Mouse (Mus musculus): ENCODE measurements at regions not wholly inside any gene's neighbourhood (a gene's known extent, or its start where the extent isn't known, plus 50 kb on each side); places are given as distances from the start of the nearest gene placed in this dataset.
A peak's percentile ranks its signal among the peaks of the same experiment; 100 is the strongest.

DNA sequence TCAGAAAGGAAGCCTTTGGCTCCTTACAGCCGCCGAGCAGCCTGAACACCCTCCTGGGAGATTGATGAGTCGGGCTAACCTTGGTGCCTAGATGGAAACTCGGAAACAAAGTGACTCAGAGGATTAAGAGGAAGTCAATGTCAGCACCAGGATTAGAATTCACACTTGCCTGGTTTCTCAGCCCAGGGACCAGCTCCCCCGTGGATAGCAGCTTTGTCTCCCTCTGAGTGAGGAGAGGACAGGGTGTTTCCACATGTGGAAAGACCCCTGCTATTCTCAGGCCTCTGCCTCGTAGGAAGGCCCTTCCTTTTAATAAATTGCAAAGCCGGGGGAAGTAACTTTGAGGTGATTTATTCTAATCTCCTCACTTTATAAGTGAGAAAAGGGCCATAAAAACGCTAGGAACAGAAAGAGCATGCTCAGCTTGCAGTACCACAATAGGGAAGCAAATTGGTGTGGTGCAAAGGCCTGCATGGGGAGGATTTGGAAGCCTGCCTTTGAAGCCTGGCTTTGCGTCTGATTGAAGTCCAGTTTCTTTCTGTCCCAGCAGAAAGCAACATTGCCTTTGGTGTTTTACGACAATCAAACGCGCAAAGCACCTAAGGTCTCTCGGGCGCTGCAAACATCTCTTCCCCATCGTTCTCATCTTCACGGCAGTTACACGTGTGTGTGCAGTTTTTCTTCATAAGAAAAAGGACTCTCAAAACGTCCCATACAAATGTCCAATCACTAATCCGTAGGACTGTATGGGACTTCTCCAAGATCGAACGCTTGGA, 242.8 kb downstream of the Ndfip2 start:
- no peak for DNase-seq (ENCODE audit: low spot score in 2 of 2)

DNA sequence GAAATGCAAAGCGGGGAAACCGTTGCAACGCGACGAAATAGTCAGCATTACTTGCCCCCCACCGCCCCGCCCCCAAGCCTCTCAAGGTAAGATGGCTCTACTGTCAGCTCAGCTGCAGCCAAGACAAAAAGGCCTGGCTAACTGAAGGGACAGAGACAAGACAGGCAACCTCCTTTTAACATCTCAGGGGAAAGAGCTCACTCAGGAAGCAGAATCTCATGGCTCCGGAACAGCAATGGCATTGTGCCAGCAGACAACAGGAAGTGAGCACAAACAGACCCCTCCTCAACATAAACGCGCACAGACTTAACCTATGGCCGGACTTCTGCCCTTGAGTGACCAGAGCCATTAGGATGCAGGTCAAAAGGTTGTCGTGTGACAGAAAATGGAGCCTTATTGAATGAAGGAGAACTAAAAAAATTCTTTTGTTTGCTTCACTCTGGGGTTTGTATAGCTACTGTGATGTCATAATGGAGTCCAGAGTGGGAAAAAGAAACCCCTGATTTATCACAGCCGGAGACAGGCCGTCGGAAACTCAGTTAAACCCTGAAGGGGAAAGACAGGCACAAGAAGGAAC, 241.0 kb downstream of the Ndfip2 start:
- DNase-seq (ENCODE audit: low spot score in 2 of 2): peak; percentile 39 to 67

DNA sequence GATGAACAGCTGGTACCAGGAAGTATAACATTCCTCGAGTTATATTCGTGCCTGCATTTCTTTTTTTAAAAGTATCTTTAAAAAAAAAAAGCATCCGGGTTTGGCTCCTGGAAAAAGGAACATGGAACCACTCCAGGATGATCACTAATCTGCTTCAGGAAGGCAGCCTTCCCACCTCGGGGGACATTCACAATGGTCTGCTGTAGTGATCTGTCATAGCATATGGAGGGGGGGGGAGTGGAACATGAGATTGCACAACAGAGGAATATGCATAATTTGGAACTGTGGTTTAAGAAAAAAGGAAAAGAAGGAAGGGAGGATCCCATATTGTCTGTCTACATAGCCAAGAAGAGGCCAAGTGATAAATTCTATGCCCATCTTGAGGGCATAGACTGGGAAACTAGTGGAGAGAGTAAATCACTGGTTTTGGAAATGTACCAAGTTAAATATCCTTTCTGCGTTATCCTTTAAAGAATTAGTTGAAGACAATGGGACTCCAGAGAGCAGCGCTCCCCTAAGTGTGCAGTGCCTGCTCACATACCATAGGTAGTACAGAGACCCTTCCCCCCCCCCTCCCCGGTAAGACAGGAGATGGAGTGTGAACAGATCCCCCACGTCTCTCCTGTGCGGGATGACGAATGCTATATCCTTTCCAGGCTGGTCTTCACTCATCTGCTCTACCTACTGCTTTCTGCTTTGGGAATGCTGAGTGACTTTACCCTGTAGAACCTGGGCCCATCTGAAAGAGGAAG, 240.0 kb downstream of the Ndfip2 start:
- DNase-seq (ENCODE audit: low spot score in 2 of 2): no peak

DNA sequence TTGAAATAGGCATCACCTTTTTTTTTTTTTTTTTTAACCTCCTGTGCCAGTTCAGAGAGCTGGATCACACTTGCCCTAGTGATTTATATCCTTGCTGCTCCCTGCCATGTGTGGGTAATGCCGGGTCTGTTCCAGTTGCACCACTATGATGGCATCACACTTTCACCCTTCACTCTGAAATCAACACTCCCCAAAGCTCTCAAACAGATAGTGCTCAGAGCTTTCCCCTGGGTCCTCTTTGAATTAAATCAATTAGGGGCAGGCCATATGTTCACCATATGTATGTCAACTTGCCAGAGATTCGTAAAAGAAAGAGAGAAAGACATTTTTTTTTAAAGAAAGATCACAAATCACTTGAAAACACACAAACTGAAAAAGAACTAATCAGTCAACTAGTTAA, 236.8 kb downstream of the Ndfip2 start:
- DNase-seq (ENCODE audit: low spot score in 2 of 2): no peak

DNA sequence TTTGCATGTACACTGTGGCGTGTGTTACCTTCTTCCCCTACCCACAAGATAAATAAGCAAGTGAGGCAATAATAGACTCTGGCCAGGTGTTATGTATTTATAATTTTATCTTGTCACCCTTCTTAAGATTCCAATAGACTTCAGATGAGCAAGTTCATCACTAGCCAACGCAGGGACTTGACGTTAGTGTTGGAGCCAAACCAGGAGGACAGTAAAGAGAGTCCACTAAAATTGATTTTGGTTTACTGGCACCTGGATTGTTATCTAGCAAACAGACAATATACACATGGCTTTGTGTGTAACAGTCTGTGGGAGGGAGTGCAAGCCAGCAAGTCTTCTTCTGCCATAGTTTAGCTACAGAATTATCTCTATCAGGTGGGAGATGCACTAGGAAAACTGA, 236.0 kb downstream of the Ndfip2 start:
- no peak for DNase-seq (ENCODE audit: low spot score in 2 of 2)

DNA sequence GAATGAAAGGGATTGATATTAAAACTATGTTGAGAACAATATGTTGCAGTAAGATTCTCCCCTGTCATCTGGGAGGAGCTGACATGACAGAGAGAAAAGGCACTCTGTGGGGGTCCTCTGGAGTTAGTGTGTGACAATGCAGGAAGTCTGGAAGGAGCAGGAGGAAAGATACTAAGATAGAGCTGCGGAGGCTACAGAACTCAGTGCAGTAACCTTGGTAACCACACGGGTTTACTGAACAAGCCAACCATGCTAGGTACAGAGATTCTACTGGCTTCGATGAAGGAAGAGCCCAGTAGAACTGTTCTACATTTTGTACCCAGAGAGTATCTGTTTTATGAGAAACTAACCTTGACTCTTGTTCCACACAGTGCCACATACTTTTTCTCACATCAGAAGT, 231.8 kb downstream of the Ndfip2 start:
- no peak for DNase-seq (ENCODE audit: low spot score in 2 of 2)

DNA sequence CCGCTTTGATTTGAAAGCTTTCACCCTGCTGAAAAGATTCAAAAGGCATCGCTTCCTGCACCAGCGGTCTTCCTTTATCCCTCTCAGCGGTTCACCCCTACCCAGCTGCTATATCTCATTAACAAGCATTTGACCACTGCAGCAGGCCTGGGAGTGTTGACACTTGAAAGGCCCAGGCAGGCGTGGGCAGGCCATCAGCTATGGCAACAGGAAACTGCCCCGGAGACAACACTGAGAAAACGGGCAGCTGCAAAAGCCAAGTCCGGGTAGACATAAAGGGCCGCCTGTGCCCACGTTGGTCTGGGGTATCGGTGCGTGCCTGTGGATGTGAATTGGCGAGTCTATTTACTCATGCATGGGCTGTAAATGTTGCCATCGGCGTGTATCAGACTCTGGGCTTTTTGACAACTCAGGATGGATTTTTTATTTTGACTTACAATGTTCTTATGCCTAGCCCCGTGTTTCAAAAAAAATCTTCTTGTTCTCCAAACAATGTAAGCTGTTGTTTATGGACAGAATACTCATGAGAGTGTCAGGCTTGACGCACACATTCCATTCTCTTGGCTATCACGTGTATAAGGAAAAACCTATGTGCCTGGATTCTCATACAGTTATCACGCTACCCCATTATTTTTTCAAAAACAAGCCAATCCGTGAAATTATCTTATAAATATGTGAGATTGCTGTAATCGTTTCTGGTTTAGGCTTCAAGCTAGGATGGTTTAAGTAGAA, 225.1 kb downstream of the Ndfip2 start:
- DNase-seq (ENCODE audit: low spot score in 2 of 2): no peak

DNA sequence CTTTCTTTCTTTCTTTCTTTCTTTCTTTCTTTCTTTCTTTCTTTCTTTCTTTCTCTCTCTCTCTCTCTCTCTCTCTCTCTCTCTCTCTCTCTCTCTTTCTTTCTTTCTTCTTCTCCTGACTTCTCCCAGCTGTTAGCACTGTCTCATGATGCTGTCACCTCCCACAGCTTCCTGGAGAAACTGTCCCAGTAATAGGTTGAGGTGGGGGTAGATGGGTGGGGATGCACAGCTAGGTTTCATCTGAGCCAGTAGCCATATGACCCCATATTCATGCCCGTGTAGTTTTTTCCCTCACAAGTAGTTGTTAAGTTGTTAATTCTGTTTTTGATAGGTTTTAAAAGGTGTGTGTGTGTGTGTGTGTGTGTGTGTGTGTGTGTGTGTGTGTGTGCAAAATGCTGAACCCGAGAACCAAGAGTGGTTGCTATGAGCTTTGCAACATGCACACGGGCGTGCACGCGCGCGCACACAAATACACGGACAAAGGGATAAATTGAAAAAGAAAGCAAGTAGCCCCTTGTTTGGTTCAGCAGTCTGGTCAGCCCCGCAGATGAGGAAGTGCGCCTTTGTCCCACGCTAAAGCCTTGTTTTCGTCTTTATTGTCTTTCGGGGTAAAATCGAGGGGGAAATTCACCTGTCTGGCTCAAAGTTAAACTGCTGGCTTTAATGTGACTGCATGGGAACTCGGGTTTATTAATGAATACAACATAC, 224.4 kb downstream of the Ndfip2 start:
- DNase-seq (ENCODE audit: low spot score in 2 of 2): no peak

DNA sequence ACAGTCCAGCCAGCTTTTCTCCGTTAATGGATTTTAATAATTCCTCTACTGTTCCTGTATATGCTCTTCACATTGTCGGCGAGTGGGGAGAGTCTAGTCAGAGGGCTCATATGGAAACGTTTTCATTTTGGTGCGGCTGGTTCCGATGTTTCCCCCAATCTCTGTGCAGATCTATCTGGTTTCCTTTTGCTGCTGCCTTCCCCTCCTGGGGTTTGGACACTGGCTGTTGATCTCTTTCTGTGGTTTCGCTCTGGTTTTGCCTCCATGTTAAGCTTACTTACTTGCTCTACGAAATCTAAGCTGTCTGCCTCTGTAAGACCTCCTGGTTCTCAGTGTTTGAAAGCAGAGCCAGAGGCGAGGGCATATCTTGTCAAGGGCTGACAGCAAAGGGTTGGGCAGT, 221.7 kb downstream of the Ndfip2 start:
- no peak for DNase-seq (ENCODE audit: low spot score in 2 of 2)

DNA sequence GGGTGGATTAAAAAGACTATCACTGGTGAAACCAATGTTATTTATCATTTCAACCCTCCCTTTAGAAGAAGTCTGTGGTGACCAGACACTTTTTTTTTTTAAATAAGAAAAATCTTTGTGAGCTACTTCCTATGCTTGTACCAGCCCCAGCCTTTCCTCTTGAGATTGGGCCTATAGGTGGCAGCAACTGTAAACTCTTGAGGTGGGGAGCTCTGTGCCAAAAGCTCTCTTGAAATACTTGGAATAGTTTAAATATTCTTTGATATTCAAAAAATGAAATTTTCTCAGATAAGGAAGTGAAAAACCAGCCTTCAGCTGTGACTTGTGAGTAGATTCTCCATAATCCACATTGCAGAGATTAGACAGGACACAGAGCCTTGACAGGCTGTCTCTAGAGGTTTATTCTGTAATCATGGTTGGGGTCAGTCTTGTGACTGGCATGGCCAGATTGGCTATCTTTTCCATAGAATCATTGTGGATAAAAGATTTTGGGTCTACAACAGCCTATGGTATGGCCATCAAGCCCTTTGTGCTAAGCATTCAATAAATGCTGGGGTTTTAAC, 216.7 kb downstream of the Ndfip2 start:
- peak in 1 of 2 experiments; percentile 46 for DNase-seq (ENCODE audit: low spot score in 2 of 2)

DNA sequence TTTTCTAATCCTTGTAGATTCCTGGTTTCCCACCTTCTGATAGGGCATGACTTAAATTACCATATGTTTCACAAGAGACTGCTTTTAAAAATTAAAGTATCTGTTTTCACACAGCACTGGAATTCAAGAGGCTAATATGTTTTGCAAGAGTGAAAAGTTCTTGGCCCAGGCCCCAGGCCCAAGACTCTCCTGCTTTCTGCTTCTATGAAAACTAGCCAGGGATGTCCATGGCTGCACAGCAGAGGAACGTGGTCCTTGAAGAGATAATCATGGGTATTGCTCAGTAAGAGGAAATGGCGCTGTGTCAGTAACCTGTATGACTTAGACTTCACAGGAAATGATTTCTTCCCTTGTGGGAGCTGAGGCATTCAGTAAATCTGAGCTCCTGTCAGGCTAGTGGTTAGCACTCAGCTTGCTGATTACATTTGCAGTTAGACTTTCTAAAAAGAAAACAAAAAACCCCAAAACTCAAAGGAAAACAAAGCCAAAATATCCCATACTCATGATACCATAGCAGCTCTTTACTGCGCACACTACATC, 190.6 kb downstream of the Ndfip2 start:
- no peak for DNase-seq (ENCODE audit: low spot score in 2 of 2)

DNA sequence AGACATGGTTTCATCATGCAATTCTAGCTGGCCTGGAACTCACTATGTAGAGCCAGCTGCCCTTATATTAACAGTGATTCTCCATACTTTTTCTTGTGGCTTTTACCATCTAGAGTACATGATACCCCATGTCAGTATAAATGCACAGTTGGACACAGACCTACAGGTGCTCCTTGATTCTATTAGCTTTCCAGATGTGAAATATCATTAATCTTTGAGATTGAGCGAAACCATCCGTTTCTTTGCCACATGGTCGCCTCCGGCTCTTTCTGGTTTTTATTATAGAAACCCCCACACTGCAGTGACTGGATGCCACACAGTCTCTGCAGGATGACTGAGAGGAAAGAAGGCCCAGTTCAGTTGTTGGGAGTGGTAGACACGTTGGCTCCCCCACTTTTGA, 188.7 kb downstream of the Ndfip2 start:
- DNase-seq (ENCODE audit: low spot score in 2 of 2): no peak

DNA sequence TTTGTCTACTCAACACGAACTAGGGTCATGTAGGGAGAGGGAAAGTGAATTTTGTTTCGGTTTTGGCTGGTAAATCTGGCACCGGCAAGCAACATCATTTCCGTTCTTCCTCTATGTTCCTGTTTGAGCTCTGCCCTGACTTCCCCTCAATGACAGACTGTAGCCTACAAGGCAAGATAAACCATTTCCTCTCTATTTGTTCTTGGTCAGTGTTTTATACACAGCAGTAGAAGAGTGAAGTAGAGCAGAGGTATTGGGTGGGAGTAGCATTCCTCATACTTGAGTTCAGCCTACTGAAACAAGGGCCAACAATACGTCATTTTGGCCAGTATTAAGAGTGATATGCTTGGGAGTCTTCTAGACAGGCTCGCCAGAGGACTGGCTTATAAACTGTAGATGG, 177.0 kb downstream of the Ndfip2 start:
- DNase-seq (ENCODE audit: low spot score in 2 of 2): no peak

DNA sequence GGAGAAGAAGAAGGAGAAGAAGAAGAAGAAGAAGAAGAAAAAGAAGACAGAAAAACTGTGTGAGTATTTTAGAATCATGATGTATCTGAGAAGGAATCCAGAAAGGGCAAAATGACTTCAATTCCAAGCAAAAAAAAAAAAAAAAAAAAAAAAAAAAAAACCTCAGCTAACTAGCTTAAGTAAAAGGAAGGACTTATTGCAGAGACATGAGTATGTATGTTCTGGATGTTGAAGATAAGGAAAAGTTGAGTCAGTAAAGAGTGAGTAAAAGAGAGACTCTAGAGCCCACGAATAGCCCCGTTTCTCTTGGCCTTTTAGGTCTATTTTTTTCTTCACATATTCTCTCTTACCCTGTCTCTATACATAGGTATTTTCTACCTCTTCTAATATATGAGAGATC, 175.1 kb downstream of the Ndfip2 start:
- DNase-seq (ENCODE audit: low spot score in 2 of 2): no peak

DNA sequence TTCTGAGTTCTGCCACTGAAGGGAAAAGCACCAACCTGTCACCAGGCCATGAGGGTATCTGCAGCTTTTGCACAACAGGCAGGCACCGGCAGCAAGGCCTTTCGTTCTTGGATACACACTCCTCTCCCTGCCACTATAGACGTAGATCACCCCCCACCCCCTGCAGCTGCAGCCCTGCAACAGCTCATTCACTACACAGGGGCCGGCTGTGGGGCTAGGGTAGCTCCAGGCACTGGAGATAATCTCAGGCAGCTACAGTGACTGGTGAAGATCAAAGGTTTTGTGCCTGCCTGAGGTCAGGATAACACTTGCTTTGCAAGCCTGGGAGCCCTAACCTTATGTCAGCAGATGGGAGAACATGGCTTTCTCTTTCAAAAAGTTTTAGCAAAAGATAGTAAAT, 174.3 kb downstream of the Ndfip2 start:
- no peak for DNase-seq (ENCODE audit: low spot score in 2 of 2)

DNA sequence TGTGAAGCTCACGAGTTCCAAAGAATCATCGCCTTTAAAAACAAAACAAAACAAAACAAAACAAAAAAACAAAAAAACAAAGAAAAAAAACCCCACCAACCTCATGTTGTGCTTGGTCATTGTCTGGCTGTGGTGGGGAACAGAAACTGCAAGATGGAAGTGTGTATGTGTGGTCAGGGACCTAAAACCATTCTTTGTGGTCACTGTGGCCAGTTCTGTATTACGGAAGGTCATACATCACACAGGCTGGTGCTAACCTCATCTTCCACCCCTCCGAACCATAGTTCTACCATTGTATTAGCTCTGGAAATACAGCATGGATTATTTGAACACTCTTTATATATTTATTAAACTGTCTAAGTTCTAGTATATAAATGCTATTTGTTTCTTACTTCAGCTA, 173.2 kb downstream of the Ndfip2 start:
- DNase-seq (ENCODE audit: low spot score in 2 of 2): no peak

DNA sequence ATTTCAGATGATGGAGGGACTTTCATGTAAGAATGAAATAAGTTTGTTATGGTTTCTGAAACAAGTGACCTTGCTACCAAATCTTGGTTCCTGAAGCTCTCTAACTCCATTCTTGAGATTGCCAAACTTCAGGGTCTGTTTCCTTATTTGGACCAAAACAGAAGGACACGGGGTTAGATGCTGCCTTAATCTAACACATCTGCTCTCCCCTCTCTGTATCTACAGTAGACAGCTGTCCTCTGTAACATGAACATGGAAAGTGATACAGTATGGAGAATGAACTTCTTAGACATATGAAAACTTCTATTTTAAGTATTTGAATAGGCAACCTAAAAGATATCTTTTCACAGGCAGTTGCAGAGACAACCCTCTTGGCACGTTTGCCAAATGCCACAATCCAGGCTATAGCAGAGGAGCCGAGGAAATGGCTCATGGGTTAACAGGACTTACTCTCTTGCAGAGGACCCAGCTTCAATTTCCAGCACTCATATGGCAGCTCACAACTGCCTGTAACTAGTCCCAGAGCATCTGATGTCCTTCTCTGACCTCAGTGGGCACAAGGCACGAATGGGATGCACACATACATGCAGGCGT, 171.4 kb downstream of the Ndfip2 start:
- no peak for DNase-seq (ENCODE audit: low spot score in 2 of 2)

DNA sequence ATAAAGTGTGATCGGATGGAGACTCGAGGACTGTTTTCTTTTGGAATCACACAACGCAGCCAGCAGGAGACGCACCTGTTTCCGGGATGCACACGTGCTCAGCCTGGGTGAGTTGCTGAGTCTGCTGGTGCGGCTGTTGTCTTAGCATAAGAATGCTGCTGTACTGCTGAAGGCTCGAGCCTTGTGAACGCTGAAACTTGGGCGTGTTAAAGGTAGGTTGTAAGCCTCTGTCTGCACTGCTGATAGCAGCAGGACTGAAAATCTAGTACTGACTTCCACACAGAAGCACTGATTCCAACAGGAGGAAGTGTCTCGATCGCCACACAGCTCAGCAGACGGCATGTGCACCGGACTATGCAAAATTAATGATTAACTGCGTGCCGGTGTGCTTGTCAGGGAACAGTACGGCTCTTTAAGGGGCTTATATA, 169.1 kb downstream of the Ndfip2 start:
- DNase-seq (ENCODE audit: low spot score in 2 of 2): peak in 1 of 2 experiments; percentile 19

DNA sequence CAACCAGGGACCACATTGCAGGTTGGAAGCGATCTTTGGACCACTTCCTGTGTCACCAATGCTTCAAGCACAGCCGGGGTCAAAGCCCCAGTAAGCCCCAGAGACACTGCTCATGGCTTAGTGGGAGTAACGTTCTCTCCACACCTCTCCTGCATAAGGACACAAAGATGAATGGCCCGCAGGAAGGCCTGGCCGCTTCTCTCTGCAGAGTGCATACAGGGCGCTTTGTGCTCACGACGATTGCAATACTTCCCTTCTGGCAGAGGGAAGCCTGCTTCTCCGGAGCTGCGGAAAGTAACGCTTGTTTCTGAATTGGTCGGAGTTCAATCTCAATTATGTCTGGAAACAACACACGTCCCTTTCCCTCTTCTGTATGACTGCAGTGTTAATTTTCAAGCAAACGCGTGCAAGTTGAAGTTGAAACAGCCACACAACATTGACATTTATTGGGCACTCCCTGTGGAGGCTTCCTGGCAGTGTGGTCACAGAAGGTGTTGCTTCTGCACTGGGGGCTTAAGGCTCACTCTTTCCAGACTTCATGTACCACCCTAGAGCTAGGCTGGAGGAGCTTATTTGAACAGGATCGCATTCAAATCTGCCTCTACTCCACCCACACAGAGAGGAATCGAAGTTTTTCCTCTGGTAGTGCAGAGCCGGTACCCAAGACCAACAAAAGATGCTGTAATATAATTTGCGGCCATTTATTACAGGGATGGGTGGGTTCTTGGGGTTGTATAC, 168.4 kb downstream of the Ndfip2 start:
- DNase-seq (ENCODE audit: low spot score in 2 of 2): no peak

DNA sequence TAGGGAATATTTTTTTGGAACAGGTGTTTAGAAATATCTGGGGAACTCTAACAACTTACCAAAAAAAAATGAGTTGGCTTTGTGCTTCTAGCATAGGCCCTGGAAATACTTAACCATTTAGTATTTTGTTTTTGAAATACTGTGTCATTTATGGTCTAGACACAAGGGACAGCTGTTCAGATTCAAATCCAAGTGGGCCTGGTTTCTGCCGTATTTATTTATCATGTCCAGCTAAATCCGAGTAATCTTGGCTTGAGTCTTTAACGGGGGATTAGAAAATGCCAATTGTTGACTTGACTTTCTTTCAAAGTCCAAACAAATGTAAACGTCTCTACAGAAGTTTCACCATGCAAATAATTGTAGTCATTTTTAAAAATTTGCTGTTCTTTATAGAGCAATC, 159.6 kb downstream of the Ndfip2 start:
- no peak for DNase-seq (ENCODE audit: low spot score in 2 of 2)
